Mouse (Mus musculus) heart, adult 18-20 months (tissue): ENCODE data around the gene Opn1sw. TPM values are rescaled to one million over a fixed set of nuclear protein-coding genes. Genes with fewer than 3 reads are reported as not detected.

Experiments
- DNase-seq, 2 experiments: peaks; one replicate each; pipeline ENCODE4 v3.0.0; 2021 to 2022; ENCODE audit warnings: mixed read lengths in 1 of 2
- long read RNA-seq, 2 experiments: library from polyadenylated mRNA; stranded (forward); transcript quantifications; one replicate each; pipeline ENCODE4 v2.0.0; 2021
- total RNA-seq, 2 experiments: library from RNA; stranded (reverse); gene quantifications; 2 replicates each; pipeline ENCODE4 v1.2.3; 2021

Opn1sw gene
- not detected for total RNA-seq
- long read RNA-seq, experiment 1: 0 reads
- long read RNA-seq, experiment 2: 0 reads

- no peak for DNase-seq
Measured at GRCm38 (mm10) chr6:29388052-29388518, at the start of gene Opn1sw. TSS of gene Opn1sw (minus strand) at chr6:29388468.

- DNase-seq: peak; percentile 78 to 82
Measured at GRCm38 (mm10) chr6:29436461-29436934, 48.2 kb upstream of the Opn1sw start.

DNA sequence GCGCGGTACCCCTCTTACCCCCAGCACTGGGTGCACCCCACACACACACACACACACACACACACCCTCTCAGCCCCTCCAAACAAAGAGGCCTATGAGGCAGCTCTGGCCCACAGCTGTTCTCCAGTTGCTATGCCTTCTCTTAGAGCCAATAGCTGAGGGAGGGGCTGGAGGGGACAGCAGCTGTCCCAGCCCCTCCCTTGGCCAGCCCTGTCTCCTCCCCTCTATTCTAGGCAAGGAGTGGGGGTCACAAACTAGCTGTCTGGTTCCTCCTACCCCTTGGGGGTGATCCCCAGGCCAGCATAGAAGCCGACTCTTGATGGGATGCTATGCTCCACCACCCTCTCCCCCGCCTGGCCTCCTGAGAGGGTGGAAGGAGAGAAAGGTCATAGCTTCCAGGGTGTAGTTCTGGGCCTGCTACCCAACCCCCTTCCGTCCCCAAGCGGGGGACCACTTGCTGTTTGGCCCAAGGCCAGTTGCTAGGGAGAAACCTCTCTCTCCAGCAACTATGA is 47.7 kb upstream of the Opn1sw start:
- DNase-seq: peak; percentile 56 to 60

DNA sequence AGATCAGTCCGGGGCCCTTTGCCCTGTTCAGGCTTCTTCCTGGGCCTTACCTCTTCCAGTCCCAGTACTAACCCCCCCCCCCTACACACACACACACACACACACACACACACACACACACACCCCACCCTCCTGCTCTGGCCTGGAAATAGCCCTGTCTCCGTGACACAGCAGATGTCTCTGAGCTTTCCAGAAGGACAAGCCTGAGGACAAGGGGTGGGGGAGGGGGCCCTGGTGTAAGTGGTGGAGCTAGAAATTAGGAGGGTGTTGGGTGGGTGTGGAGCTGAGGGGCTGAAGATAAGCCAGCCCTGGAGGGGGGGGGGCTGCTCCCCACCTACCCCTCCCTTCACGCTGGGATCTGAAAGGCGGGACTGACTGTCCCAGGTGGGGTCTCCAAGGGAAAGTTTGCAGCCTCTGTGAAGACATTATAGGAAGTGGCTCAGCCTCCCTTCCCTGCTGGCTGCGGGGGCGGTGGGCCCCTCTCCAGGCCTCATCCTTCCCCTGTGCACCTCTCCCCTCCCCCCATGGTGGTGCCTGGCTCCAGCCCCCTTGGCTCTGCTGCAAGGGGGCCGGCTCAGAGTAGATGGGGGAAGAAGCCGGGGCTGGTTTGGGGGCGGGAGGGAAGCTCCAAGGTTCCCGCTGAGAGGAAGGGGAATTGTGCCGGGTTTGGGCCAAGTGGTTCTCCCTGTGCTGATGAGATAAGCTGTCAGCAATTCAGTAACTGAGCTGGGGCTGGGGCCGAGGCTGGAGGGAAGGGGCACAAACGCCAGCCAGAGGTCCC is 46.8 kb upstream of the Opn1sw start:
- DNase-seq: peak; percentile 60 to 61

- DNase-seq: peak; percentile 79 to 86
Measured at GRCm38 (mm10) chr6:29433804-29434795, 45.8 kb upstream of the Opn1sw start.

DNA sequence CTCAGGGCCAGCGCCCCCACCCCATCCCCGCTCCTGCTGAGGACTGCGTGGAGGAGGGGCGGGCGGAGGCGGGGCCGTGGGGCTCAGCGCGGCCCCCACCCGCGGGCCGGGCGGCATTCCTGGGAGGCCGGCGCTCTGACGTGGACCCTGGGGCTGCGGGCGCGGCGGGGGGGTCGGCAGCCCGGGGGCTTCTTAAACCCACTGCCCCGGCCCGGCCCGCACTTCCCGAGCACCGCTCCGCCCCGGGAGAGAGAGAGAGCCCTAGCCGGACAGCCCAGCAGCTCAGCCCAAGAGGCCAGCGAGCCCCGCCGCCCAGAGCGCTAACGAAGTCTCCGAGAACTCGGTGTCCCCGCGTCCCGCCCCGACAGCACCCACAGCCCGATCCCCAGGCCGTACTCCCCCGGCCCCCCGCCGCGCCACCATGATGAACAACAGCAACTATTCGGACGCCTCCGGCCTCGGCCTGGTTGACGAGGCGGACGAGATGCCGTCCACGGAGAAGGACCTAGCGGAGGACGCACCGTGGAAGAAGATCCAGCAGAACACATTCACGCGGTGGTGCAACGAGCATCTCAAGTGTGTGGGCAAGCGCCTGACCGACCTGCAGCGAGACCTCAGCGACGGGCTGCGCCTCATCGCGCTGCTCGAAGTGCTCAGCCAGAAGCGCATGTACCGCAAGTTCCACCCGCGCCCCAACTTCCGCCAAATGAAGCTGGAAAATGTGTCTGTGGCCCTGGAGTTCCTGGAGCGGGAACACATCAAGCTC is 45.0 kb upstream of the Opn1sw start, which contains the start of gene Flnc:
Flnc (plus strand) TSS at position 219 of the 766 bp plus-strand sequence.
- DNase-seq: peak; percentile 65 to 74

- no peak for DNase-seq
Measured at GRCm38 (mm10) chr6:29432676-29433037, 44.4 kb upstream of the Opn1sw start.

DNA sequence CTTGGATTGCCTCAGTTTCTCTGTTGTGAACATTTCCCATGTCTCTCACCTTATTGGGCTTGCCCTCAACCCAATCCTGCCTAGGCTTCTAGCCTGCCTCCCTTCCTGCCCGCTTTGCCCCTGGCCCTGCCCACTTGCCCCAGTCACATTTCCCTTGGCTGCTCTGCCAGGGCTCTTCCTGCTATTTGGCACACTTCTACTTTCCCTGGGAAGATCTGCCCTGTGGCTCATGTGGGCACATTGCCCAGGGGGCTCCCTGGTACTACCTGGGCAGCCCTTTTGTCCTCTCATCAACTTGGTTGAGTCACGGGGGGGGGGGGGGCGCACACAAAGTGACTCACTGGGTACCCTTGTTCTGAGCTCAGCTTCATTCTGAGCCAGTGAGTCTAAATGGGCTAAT is 43.9 kb upstream of the Opn1sw start:
- DNase-seq: peak; percentile 59 to 60

- peak; percentile 60 to 78 for DNase-seq
Measured at GRCm38 (mm10) chr6:29431473-29431872, 43.2 kb upstream of the Opn1sw start.

GRCm38 (mm10) chr6:29430681-29431420 is 42.6 kb upstream of the Opn1sw start:
- peak; percentile 32 to 38 for DNase-seq

GRCm38 (mm10) chr6:29428171-29428570 is 39.9 kb upstream of the Opn1sw start:
- no peak for DNase-seq

DNA sequence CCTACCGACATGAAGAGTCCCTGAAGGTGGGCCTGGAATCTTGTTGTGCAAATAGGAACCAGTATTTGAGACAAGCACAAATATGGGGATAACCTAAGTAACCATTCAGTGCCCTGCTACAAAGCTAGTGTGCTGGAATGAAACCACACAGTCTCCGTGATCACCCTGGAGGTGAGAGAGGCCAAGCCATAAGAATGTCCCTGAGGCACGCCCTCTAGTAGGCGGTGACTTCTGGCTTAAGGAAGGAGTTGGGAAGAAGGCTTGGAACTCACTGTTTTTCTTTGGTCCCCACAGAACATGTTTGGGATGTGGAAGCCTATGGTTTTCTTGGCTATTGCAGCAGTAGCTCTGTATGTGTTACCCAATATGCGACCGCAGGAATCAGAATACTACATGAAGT is 38.1 kb upstream of the Opn1sw start:
- no peak for DNase-seq

DNA sequence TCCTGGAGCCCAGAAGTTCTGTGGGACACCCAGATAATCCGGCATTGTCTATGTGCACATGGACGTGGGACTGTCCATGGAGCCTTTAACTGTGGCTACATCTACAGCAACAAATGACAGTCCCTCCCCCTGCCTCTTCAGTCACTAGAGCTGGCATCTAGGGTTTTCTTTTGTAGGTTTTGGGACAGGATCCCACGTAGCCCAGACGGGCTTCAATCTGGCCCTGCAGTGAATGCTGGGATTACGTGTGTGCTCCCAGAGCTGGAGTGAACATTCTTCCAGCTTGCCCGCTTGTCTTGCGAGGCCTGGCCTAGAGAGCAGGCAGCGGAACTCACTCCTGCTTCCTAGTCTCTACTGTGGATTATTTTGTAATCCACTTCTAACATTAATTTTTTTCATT is 36.9 kb upstream of the Opn1sw start:
- no peak for DNase-seq

DNA sequence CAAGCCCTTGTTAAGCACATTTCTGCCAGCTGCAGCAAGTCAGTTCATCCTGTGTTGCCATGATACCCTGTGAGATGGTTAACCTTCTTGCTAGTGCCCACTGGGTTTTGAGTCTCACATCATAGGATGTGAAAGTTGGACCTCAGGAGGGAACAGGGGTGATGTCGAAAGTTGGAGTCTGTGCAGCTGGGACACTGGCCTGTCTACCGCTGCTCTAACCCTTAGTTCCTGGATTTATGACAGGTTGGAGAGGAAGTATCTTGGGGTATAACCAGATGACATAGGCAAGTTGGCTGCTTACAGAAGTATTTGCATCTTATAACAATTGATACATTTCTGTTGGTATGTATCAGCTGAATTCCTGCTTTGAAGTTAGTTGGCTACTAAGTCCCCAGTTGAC is 32.3 kb upstream of the Opn1sw start:
- no peak for DNase-seq

- DNase-seq: peak in 1 of 2 experiments; percentile 14
Measured at GRCm38 (mm10) chr6:29415446-29415845, 27.2 kb upstream of the Opn1sw start.

- DNase-seq: no peak
Measured at GRCm38 (mm10) chr6:29406412-29406811, 18.1 kb upstream of the Opn1sw start.

GRCm38 (mm10) chr6:29402693-29403342 is 14.6 kb upstream of the Opn1sw start:
- no peak for DNase-seq

GRCm38 (mm10) chr6:29399851-29400250 is 11.6 kb upstream of the Opn1sw start:
- DNase-seq: no peak

GRCm38 (mm10) chr6:29397575-29397974 is 9.3 kb upstream of the Opn1sw start:
- DNase-seq: no peak
